Mouse (Mus musculus): Measurements from ENCODE around the gene Ccdc134.
A peak's percentile ranks its signal among the peaks of the same experiment; 100 is the strongest.

DNA sequence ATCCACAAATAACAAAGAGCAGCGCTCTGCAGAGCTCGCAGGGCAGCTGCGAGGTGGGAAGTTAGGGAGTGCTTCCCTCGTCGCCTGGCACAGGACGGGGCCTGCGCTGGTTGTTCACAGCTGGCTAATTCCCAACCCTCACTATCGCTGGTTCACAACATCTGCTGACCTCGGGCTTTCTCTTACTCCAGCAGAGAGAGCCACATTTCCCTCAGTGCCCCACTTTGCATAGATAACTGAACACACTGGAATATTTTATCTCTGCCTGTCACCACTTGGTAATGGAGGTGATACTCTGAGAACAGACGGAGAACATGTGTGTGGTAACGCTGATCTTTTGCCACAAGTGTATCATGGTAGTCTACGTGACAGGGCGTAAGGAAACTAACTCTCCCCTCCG is 58.4 kb downstream of the Ccdc134 start:
- TF ChIP-seq TCF12 (IDR thresholded peaks at IDR 0.05; ENCODE audit: insufficient read depth, poor library complexity, severe bottlenecking) (no peak), POLR2A (IDR thresholded peaks at IDR 0.05; ENCODE audit: insufficient read length, low read depth) (peak; percentile 6), MAX (IDR thresholded peaks at IDR 0.05; ENCODE audit: low read depth) (no peak), POLR2AphosphoS2 (IDR thresholded peaks at IDR 0.05; ENCODE audit: insufficient read length, low read depth) (no peak)

All from myocyte (in vitro differentiated cells).